Mouse (Mus musculus) cerebellum, adult 9-10 months (tissue): ENCODE measurements around the gene Heph.
"Not testable (repeated sequence)": the region's sequence is repeated elsewhere in the genome, so short reads cannot be mapped to it uniquely, and the experiment has no call there.

Experiments
- DNase-seq: peaks from one replicate; pipeline ENCODE4 v3.0.0; 2022

Gene Heph

DNA sequence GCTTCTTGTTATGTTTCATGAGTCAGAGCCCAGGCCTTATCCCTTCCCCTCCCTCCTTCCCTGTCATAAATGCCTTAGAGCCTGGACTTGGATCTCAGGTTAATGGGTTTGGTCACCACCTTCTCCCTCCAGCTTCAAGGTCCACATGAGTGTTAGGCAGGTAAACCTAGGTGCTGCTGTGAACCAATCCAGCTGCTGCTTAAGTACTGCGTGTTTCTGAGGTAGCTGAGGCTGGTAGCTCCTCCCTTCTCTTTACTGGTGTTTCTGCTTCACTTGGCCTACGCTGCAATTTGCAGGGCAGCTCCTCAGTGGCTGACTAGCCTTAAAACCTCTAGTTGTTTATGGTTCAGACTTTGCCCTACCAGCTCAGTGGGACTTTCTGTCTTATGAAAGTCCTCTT is at the start of gene Heph:
Heph (plus strand) TSS at position 211 of the 400 bp plus-strand sequence.
- no peak for DNase-seq

DNA sequence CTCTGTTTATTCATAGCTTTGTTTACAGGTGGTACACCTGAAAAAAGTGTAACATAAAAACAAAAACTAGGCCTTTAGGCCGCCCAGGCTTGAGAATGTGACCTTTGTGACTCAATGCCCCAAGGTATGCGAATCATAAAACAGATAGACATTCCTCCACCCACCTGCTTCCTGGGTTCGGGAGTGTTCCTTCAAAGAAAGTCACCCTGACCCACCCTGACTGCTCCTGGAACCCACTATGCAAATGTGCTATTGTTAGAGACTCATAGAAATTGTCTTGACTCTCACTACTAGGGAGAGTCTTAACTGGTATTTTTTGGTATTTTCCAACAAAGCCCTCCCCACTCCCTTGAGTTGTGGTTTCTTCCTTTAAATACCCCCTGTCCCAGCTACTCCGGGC is 39.8 kb upstream of the Heph start:
- DNase-seq: not testable (repeated sequence)

DNA sequence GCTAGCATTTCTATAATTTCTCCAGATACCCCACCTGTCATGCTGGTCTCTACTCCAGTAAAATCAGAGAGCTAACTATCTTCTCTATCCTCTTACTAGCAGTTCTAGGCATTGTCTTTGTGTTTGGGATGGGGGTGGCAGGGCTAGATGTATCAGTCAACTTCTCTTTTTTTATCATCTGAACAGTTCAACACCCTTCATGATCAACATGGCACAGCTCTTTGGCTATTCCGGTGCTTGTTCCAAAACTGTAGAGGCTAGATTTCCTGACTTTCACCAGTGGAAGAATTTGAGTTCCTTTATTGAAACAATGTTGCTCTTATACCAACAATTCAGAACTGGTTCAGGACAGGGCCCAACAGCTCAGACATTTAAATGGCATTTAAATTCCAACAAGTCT is 38.2 kb upstream of the Heph start:
- no peak for DNase-seq

DNA sequence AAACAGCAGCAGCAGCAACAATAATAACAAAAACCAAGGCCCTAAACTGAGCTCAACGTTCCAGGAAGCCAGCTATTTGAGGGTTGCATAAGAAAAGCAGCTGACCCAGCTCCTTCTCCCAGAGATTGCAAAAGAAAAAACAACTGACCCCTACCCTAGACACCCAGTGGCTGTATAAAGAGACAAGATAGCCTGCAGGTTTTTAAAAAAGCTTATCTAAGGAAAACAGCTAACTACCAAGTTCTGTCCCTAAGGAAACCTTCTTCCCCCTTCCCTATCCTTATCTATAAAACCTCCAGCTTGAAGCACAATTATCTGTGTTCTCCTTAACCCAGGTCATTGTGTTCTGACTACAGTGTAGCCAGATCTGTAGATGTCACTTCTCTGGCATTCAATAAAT is 37.4 kb upstream of the Heph start:
- no peak for DNase-seq

DNA sequence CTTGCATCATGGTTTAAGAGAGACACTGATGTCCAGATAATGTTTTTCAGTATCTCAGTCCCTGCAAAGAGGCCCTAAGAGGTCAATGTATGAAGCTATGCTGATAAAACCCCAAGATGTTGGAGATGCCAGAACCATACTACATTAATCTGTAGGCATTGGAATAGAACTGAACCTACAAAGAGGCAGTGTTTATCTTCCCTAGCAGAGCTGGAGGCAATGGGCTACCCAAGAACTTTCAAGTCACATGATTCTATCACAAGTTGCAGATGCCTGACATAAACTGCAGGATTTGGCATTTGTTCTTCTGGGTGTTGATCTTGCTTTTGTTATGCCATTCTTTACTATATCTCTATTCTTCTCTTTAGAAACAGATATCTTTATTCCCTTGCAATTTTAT is 35.8 kb upstream of the Heph start:
- DNase-seq: no peak

DNA sequence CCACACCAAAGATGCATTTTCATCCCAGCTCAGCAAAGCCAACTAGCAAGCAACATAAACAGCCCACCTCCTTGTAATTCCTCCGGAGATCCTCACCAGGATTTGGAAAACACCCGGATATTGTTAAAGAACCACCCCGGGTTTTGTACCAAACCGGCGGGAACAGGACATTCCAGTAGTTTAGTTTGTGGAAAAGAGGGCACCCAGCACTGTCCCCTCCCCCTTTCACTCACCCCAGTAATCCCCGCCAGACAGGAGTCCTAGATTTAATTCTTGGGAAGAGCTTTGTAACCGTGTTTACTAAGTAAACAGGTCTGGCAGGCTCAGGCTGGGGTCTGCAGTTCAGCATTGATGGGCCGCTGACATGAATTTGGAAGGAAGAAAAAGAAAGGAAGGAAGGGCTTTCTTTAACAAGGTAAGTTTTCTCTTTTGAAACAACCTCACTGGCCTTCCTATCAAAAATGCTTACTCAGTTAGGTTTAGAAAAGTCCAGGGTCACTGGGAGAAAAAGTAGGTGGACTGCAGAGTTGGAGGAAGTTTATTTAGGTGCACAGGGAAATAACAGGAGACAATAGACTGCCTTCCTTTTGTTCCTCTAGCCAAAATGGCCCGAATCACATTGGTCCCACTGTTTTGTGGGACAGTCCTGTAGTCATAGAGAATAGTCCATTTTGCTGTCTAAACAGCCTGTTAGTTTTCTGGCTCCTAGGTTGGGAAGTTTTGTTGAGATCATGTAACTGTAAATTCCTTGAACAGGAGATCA is 1.2 kb downstream of the Heph start, which contains the start of gene Hsf3:
Hsf3 (minus strand) TSS at position 94 of the 763 bp plus-strand sequence.
- no peak for DNase-seq

DNA sequence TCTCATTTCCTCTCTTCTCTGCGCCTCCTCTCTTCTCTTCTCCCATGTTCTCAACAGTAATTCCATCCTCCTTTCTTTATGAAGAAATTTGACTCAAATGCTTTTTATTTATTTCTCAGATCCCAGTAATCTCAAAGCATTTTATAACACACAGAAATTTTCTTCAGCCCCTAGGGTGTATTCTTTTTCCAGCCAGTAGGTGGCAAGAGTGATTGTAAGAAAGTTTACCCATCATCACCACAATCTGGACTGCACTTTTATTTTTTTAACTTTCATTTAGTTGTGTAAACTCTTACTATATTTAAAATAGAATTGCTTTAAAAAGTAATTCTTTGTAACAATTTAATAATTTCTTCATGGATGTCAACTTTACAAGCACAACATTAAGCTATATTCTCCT is 46.4 kb downstream of the Heph start:
- no peak for DNase-seq
